Mouse (Mus musculus): ENCODE measurements around the gene Medag.

Medag gene

DNA sequence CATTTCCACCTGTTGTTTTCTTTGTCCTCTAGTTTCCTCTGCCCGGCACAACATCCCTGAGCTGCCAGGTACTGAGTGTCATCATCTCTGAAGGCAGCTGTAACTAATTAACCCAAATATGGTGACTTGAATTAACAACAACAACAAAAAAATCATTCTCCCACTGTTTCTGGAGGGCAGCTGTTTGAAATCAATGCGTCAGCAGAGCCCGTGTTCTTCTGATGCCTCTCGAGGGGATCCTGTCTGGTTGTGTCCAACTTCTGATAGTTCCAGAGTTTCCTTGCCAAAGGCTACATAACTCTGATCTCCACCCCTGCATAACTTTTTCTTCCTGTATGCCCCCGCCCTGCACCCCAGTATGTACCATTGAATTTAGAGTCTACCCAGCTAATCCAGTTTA is 28.9 kb upstream of the Medag start:
- no peak for DNase-seq (ENCODE audit: low spot score in 2 of 2)

DNA sequence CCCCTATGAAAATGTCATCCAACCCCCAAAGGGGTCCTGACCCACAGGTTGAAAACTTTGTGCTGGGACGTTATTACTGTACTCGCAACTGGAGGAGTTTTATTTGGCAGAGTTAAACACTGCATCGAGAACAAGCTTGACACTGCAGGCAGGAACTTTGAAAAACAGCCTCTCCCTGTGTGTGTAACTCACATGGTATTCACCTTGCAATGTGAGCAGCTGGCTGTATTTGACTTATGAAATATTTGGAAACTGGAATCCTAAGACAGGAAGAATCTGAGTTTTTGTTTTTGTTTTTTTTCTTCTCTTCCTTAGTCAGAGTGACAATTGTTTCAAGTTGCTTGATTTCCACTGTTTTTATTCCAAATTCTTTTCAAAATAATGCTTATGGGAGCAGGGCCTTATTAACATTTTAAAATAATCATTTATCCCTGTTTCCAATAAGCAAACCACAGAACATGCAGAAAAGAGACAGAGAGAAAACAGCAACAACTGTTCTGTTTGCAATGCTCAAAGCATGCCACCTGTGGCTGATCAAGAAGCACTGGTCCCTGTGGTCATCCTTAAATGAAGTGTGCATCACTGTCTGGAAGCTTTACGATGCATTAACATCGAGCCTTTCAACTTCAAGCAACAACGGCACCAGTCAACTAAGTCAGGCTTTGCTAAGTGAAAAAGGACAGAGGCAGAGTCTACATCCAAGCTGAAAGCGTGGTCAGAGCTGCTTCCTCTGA is 26.2 kb upstream of the Medag start:
- no peak for DNase-seq (ENCODE audit: low spot score in 2 of 2)

DNA sequence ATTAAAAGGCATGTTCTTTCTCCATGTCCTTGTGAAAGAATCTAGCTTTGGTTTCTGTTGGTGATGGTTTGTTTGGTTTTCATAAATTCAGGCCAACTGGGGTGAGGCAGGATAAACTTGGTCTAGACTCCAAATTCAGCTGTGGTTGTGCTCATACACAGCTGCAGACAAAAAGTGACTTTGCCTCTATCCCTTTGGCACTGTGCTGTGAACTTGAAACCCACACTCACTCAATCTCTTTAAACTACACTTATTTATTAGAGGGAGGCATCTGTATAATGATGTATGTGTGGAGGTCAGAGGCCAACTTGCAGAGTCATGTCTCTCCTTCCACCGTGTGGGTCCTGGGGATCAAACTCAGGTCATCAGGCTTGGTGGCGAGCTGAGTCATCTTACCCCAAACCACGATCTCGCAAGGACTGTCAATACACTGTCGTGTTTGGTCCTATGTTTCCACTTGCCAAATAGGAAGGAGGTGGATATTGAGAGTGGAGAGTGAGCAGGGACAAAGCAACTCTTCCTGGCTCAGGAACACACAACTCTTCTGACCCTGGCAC is 25.2 kb upstream of the Medag start:
- no peak for DNase-seq (ENCODE audit: low spot score in 2 of 2)

DNA sequence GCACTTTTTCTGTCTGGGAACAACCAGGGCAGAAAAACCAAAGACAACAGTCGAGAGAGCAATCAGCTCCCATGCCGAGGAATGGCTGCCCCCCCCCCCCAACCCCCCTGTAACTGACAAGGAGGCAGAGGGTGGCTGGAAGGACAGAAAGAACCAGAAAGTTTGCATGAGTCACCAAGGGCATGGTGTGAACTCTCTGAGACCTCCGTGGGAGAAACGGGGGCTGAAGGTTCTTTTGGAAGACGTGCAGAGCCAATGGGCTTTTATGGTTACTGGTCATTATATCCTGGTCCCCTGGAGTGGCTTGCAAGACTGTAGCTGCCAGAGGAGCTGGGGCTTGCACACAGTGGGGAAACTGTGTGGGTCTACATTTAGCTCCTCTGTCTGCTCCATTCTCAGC is 22.6 kb upstream of the Medag start:
- DNase-seq (ENCODE audit: low spot score in 2 of 2), result no peak

DNA sequence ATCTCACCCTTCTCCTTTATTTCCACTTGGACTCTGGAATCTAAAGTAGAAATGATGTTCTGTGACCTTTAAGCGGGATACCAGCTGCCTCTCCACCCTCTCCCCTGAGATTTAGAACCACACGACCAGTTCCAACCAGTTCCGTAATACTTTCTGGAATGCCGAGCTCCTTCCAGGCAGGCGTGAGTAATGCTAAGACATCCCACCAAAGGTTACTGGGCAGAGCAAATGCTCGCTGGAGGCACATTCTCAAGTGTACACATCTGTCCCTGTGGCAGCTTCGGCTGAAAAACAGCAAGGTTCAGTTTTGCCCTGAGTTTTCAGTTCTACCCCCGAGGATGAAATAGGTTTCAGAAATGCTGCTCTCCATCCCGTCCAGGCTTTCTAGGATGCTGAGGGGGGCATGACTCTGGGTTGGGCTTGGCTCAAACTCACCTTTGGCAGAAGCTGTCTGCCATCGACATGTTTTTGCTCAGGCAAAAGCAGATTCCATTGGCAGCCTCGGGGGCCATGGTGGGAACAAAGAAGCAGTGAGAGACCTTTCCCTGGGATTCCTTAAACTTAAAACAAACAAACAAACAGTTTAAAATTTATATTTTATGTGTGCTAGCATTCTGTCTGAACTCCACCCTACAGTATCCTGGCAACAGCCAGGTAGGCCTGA is 21.9 kb upstream of the Medag start:
- no peak for DNase-seq (ENCODE audit: low spot score in 2 of 2)

DNA sequence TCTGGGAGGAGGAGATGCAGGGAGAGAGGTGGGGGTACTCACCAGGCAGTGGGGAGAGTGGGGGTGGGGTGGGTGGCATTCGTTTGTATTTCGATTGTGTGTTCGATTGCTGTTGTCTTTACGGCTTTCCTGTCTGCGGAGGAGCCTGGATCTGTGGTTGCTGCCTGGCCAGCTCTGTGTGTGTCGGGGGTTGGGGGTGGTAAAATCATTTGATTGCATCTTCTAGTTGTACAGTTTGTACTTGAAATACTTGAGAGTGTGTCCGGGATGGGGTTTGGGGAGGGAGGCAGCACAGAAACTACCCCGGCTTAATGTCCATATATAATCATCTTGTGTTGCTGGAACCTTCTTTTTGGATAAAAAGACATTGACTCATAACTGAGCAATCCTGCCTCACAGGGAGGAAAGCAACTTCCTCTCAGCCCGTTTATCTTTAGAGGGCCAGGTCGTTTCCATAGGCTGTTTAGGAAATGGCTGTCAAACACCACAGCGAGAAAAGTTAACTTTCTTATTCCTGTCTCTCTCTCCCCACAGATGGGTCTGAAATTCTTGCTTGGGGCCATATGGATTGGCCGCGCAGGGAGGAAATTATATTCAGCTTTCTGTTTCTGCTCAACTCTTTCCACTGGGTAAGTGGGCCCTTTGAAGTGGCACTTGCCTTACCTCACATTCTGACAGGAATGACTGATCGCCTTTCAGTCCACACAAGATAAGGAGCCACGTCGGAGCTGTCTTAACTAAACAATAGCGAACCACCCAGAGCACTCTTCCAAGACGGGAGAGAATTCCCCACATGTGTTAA is 19.8 kb upstream of the Medag start:
- DNase-seq (ENCODE audit: low spot score in 2 of 2), result no peak

DNA sequence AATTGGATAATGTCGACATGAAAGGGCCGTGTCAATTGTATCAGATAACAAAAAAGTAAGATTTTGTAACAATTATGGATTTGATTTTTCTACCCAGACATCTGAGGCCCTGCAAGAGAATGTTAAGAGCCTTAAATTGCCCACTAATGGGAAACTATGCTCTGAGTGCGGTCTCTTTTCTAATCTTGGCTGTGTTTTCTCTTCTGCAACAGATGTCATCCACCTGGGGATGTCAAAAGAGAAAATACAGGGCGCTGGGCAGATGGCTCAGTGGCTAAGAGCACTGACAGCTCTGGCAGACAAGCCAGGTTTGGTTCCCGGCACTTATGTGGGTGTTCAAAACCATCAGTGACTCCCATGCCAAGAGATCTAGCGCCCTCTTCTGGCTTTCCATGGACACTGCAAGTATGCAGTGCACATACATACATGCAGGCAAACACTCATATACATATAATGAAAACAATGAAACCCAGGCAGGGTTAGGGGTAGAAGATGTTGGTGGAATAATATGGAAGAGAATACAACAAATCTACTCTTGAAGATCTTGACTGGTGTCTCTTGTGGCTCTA is 19.0 kb upstream of the Medag start:
- DNase-seq (ENCODE audit: low spot score in 2 of 2), result no peak

DNA sequence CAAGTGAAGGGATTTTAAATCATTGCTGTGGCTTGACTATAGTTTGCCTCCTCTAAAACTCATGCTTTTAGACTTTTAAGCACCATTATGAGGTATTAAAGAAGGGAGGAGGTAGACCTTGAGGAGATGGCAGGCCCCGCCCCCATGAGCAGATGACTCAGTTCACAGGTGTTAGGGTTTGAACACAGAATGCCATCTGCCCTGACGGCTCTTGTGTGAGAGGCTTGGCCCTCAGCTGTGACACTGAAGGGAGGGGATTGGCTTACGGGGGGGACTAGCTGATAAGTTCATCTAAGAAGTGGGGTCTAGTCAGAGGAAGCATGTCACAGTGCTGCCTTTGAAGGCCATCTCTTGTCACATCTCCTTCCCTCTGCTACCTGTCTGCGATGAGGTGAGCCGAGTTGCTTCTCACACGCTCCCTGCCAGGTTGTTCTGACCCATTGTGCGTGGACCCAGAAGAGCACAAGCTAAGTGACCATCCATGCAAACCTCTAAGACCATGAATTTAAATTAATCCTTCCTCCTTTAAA is 10.0 kb upstream of the Medag start:
- DNase-seq (ENCODE audit: low spot score in 2 of 2), result no peak

DNA sequence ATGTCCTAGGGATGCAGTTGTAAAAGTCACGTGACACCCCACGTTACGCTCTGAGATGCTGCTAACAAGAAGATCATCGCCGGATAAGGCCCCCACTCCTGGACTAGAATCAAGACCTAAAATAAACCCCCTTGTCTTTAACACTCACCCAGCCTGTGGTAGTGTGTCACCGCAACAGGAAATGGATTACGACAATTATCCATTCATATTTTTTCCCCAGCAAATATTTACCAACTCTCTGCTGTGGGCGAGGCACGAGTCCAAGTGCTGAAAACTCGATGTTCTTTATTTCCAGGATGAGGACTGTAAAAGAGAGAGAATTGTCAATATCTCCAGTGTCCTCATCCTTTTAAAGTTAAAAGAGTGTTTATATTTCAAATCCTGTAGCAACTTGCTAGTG is 9.5 kb upstream of the Medag start:
- no peak for DNase-seq (ENCODE audit: low spot score in 2 of 2)

DNA sequence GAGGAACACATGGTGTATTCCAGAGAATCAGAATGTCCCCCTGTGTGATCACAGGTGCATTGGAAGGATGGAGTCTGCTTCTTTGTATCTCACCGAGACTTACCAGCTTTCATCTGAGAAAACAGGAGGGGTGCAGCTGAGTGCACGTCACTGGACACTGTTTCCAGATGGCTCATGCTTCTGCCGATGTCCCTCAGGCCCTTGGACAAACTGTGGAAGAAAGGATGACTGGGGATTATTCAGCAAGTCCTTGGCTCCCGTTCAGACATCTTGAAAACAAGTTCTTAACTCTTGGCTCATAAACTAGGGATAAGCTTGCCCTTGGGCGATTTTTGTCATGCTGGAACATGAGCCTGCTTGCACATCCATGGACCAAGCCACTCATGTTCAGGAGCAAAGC is 8.2 kb upstream of the Medag start:
- DNase-seq (ENCODE audit: low spot score in 2 of 2), result no peak

DNA sequence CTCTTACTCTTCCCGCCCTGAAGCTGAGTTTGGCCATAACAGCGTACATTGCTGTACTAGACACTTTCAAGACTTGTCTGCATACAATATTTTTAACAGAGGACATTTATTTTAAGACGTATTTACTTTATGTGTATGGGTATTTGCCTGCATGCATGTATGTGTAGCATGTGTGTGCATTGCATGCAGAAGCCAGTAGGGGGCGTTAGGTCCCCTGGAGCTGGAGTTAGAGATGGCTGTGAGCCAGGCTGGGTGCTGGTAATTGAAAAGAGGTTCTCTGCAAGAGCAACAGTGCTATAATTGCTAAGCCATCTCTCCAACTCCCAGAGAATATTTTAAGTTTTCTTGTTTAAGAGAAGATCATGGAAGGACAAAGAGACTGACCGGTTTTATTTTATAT is 6.8 kb upstream of the Medag start:
- no peak for DNase-seq (ENCODE audit: low spot score in 2 of 2)

DNA sequence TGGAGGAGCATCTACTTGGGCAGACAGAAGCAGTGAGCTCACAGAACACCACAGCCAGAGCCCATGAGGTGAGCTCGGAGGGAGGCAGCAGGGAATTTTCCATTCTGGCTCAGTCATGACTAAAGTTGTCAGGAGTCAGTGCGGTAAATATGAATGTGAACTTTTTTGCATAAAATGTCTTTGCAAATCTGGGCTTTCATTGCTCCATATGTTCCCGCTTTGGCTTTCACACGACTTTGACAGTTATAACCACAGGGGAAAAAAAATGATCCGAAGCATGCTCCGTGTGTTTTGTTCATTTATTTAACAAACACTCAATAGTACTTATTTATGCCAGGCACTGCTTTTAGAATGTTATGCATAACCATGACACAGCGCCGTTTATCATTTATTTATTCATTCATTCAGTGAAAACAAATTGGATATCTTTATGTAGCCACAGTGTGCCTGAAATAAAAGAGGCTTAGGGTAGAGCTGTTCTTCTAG is 4.7 kb upstream of the Medag start:
- peak in 1 of 2 experiments; percentile 18 for DNase-seq (ENCODE audit: low spot score in 2 of 2)

DNA sequence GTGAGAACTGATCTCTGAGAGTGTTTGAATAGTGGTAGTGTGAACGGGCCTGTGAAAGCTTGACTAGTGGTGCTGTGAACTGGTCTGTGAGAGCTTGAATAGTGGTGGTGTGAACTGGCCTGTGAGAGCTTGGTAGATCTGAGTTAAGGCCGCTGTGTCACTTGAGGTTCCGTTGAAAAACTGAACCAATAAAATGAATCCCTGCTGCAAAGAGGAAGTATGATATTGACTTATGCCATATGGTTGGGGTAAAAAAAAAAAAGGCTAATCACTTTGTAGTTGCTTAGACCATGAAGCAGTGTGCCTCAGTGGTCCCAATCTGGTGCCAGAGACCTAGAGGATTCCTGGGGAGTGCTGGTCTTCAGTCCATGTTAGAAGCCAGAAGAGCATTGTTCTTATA is 2.0 kb upstream of the Medag start:
- DNase-seq (ENCODE audit: low spot score in 2 of 2), result no peak

DNA sequence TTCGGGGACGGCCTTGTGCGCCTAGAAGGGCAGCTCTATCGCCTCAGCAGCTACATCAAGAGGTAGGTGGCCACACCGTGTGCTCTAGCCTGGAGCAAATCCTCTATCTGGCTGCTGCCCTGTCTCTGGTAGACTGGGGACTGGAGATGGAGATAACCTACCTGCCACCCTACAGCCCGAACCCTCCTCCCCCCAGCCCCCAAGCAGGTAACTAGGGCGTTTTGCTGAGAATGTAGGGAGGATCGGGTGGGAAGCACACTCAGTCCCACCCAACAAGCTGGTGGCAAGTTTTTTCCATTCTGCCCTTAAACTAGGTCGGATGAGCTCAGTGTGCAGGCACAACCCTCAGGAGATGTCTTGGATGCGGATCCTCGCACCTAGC is 636 bp downstream of the Medag start:
- no peak for DNase-seq (ENCODE audit: low spot score in 2 of 2)

DNA sequence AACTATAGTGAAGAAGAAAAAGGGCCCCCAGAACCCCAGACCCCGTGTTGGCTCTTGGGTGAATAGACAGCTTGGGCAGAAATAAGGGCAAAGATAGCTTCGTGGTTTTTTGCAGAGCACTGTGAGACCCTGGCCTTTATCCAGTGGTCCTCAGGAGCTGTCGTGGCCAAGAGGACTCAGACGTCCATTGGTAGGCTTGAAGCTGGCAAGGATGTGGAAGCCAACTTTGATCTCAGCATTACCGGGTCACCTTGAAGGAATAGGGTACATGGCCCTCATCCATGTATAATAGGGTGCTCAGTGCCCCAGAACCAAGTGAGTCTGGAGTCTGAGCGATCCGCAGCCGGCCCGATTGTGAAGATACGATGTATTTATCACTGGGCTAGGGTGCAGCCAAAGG is 1.1 kb downstream of the Medag start:
- no peak for DNase-seq (ENCODE audit: low spot score in 2 of 2)

DNA sequence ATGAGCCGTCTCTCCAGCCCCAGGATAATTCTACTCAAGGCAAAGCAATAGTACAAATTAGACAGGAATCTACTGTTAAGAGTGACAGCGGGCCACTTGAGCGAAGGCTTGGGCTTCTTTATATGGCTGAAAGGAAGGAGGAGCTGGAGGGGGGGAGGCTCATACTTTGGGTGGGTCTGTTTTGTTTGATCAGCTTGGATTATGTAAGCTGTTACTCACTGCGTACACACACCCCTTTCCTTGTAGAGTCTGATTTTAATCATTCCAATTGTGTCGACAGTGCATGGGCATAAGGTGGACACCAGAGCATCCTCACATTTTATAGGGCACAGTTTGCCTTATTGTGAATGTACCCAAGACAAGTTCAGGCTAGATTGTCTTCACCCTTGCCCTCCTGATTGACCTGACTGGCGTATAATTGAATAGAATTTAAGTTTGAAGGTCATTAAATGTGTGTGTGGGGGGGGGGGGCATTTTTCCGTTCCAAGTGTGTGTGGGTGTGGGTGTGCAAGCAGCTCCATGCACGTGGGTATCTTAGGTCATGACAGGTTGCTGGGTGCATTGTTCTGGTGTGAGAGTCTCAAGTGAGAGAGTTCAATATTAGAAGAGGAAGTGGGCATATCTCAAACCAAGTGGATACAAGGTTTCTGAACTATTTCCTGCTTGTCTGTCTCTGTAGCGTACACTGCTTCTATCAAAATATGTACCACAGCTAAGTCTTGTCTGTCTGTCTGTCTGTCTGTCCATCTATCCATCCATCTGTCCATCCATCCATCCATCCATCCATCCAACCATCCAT is 3.0 kb downstream of the Medag start:
- no peak for DNase-seq (ENCODE audit: low spot score in 2 of 2)

DNA sequence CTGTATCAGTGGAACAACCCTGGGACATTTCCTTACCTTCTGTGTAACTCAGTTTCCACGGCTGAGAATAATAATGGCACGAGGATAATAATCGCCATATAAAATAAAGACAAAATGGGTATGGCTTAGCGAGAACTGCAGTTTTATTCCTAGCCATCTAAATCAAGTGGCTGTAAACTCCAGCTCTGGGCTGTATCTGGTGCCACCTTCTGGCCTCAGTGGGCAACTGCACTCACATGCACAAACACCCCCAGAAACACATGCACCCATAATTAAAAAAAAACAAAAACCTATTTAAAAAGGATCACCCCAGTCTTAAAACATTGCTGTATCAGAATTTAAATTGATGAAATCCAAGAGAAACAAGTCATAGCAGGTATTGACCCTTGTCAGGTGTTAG is 5.8 kb downstream of the Medag start:
- no peak for DNase-seq (ENCODE audit: low spot score in 2 of 2)

DNA sequence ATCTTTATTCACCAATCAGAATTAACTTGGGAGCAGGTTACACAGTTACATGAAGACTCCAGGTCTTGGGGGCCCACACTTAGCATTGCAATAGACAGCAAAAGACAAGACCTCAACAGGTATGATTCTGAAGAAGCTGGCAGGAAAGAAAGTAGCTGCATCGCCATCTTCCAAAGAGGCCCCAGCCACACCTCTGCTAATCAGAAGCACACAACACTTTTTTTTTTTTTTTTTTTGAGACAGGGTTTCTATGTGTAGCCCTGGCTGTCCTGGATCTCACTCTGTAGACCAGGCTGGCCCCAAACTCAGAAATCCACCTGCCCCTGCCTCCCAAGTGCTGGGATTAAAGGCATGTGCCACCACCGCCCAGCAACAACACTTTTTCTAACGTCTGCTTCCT is 15.0 kb downstream of the Medag start:
- DNase-seq (ENCODE audit: low spot score in 2 of 2), result no peak

DNA sequence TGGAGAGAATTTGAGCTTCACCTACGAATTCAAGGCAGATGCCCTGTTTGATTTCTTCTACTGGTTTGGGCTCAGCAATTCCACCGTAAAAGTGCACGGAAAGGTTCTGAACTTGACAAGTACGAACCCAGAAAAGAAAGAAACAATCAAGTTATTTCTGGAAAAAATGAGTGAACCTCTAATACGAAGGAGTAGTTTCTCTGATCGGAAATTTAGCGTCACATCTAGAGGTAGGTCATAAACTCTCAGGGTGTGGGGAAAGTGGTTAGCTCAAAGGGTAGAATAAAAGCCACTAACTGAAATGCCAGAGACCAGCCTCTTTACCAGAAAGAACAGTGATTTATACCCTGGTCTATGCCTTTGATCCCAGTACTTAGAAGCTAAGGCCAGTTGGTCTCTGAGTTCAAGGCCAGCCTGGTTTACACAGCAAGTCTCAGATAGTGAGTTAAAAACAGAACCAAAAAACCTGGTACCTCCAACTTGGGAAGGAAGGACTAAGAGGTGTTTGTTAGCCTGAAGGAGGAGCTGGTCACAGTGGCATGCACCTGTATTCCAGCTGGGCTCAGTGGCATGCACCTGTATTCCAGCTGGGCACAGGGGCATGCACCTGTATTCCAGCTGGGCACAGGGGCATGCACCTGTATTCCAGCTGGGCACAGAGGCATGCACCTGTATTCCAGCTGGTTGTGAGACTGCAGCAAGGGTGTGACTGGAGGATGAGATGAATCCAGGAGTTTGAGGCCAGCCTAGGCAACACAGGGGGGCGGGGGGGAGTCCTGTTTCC is 15.9 kb downstream of the Medag start:
- no peak for DNase-seq (ENCODE audit: low spot score in 2 of 2)

DNA sequence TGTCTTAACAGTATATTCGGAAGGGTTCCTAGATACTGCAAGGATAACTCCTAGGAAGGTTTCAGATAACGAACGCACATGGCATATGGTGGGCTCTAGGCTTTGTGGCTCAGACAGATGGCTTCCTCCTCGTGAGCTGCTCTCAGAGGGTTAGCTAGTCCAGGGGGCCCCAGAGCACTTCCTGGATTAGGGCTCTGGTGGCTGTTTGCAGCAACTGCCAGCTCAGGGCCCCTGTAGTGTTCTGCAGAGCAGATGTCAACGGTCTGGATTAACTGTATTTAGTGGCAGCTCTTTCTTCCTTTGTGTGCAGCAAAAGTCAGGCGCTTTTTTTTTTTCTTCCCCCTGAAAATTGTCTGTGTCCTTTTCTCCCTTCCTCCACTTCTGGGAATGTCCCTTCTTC is 16.8 kb downstream of the Medag start:
- DNase-seq (ENCODE audit: low spot score in 2 of 2), result no peak
